Mouse (Mus musculus) left cerebral cortex, postnatal 14 days (tissue): ENCODE data around the gene Olfr601. TPM values are rescaled to one million over a fixed set of nuclear protein-coding genes. Genes with fewer than 3 reads are reported as not detected.
"Not testable (repeated sequence)": the region's sequence is repeated elsewhere in the genome, so short reads cannot be mapped to it uniquely, and the experiment has no call there.

Experiments
- DNase-seq, 2 experiments: peaks; one replicate each; pipeline ENCODE4 v3.0.0; 2021 to 2022; ENCODE audit warnings: low spot score in 2 of 2, mixed read lengths in 1 of 2
- intact Hi-C: fragments of 180-260 bp; cut with DNase I; formaldehyde crosslinking; loops from one replicate; pipeline ENCODE4 v1.15.1; 2025
- long read RNA-seq, 2 experiments: library from polyadenylated mRNA; stranded (forward); transcript quantifications; one replicate each; pipeline ENCODE4 v2.0.0; 2021
- total RNA-seq, 2 experiments: library from RNA; stranded (reverse); gene quantifications; 2 replicates each; pipeline ENCODE4 v1.2.3; 2021

Gene Olfr601
- total RNA-seq: not detected
- long read RNA-seq, experiment 1: 0 reads
- long read RNA-seq, experiment 2: 0 reads

DNA sequence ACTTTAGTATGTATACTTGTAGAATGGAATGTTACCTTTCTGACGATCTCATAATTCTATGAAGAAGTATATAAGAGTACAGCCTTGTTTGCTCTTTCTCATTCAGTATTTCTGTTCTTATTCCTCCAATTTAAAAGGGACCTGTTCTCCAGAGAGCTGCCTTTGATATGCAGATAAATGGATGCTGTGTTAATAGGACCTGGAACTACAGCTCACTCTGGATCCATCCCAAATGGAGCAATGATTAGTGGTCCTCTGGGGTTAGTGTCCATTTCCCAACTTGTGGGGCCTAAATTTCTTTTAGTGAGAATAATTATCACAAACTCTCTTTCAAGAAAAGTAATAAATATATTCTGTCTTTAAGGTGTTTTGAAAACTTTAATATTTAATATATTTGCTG lies at the start of gene Olfr601:
TSS of gene Olfr601 (minus strand) at position 101 of the 400 bp plus-strand sequence.
- intact Hi-C loops: no loop called here
- DNase-seq: no peak

GRCm38 (mm10) chr7:103406521-103407055 lies 44.1 kb upstream of the Olfr601 start:
- intact Hi-C loops, DNase-seq: not testable (repeated sequence)

- intact Hi-C loops: no loop called here
- DNase-seq: no peak
Measured at GRCm38 (mm10) chr7:103398981-103399380, 36.5 kb upstream of the Olfr601 start.

DNA sequence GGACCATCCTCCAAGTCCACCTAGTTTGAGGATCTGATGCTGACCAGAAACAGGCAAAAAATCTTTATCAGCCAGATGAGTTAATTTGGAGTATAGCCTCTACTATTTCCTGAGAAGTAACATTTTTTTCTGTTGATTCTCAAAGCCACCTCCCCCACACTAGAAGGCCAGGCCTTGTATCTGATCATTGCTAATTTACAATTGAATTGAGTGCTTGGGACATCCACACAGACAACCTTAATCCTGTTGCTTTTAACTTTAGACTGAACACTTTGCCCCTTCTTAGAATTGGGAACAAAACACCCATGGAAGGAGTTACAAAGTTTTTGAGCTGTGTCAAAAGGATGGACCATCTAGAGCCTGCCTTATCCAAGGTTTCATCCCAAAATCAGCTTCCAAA lies 35.3 kb upstream of the Olfr601 start:
- no peak for DNase-seq
- intact Hi-C loops: no loop called here

DNA sequence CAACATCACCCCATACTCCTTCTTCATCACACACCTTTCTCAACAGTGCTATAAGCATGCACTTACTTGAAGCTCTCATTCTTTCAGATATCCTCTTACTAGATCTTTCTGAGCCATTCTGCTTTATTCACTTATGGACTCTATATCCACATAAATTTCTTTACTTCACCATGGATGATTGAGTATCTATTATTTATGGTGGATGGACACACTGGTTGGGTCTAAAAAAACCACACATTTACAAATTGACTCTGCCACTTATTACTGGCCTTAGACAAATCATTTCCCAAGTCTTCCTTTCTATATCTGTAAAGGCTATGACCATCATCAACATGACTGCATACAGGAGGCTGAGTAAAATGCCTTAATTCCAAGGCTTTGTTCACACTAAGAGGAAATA lies 23.6 kb upstream of the Olfr601 start, which contains the start of gene Olfr603:
TSS of gene Olfr603 (minus strand) at position 101 of the 400 bp plus-strand sequence.
- intact Hi-C loops: no loop called here
- DNase-seq: no peak

GRCm38 (mm10) chr7:103349569-103349968 lies 12.9 kb downstream of the Olfr601 start, which contains the start of gene Olfr600:
Gene Olfr600, minus strand, starts transcription at chr7:103349669.
- no peak for DNase-seq
- intact Hi-C loops: no loop called here

DNA sequence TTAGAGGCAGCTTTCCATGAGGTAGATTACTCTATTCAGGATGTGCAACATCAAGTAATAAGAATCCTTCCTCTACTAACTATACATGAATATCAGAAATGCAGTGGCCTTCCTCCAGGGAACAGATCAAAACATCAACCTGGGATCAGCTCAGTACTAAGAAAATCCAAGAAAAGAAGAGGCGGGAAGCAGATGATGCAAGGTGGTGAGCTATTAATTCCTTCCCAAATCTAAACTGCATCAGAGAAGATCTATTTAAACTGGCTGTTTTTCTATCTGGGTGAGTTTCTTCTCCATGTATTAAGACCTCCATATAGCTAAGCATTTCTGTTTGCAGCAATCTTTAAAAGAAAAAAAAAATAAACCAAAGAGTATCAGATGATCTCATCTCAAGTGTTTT lies 26.8 kb downstream of the Olfr601 start, which contains the start of gene Olfr599:
TSS of gene Olfr599 (plus strand) at position 301 of the 400 bp plus-strand sequence.
- no peak for DNase-seq
- intact Hi-C loops: no loop called here

GRCm38 (mm10) chr7:103323268-103323667 lies 39.2 kb downstream of the Olfr601 start, which contains the start of gene Olfr598:
Gene Olfr598, plus strand, starts transcription at chr7:103323568.
- no peak for DNase-seq
- intact Hi-C loops: no loop called here

- intact Hi-C loops, DNase-seq: not testable (repeated sequence)
Measured at GRCm38 (mm10) chr7:103316015-103316414, 46.4 kb downstream of the Olfr601 start, which contains the start of gene Olfr597. Gene Olfr597, plus strand, starts transcription at chr7:103316315.

Other genes with a start within 250 kb of the Olfr601 start
- not detected for gene Olfr586, start 237.0 kb downstream of the Olfr601 start, total RNA-seq
- not detected for gene Olfr588-ps1, start 221.8 kb downstream of the Olfr601 start, total RNA-seq
- gene Olfr589, start 206.3 kb downstream of the Olfr601 start, total RNA-seq: not detected
- not detected for gene Olfr591, start 184.3 kb downstream of the Olfr601 start, total RNA-seq
- gene Olfr592, start 177.9 kb downstream of the Olfr601 start, total RNA-seq: not detected
- gene Olfr593, start 150.8 kb downstream of the Olfr601 start, total RNA-seq: not detected
- gene Olfr594, start 145.7 kb downstream of the Olfr601 start, total RNA-seq: not detected
- gene Usp17ld, start 110.2 kb downstream of the Olfr601 start, total RNA-seq: not detected
- gene Olfr596, start 57.0 kb downstream of the Olfr601 start, total RNA-seq: not detected
- gene Olfr597, start 46.3 kb downstream of the Olfr601 start, total RNA-seq: not detected
- not detected for gene Olfr598, start 39.1 kb downstream of the Olfr601 start, total RNA-seq
- gene Olfr599, start 26.7 kb downstream of the Olfr601 start, total RNA-seq: not detected
- not detected for gene Olfr600, start 13.0 kb downstream of the Olfr601 start, total RNA-seq
- not detected for gene Olfr603, start 23.5 kb upstream of the Olfr601 start, total RNA-seq
- not detected for gene Usp17lc, start 52.4 kb upstream of the Olfr601 start, total RNA-seq
- gene Olfr605, start 82.8 kb upstream of the Olfr601 start, total RNA-seq: not detected
- gene Olfr606, start 86.4 kb upstream of the Olfr601 start, total RNA-seq: not detected
- not detected for gene Olfr607, start 101.5 kb upstream of the Olfr601 start, total RNA-seq
- not detected for gene Olfr608, start 107.2 kb upstream of the Olfr601 start, total RNA-seq
- not detected for gene Olfr609, start 135.4 kb upstream of the Olfr601 start, total RNA-seq
- not detected for gene Olfr610, start 149.5 kb upstream of the Olfr601 start, total RNA-seq
- gene Olfr611, start 158.2 kb upstream of the Olfr601 start, total RNA-seq: not detected
- not detected for gene Olfr612, start 180.1 kb upstream of the Olfr601 start, total RNA-seq
- not detected for gene Olfr613, start 185.4 kb upstream of the Olfr601 start, total RNA-seq
- not detected for gene Olfr615, start 193.4 kb upstream of the Olfr601 start, total RNA-seq
- not detected for gene Olfr616, start 206.5 kb upstream of the Olfr601 start, total RNA-seq
- gene Olfr617, start 210.4 kb upstream of the Olfr601 start, total RNA-seq: not detected
- not detected for gene Olfr618, start 227.4 kb upstream of the Olfr601 start, total RNA-seq
- gene Olfr619, start 237.9 kb upstream of the Olfr601 start, total RNA-seq: not detected
- not detected for gene Olfr620, start 249.9 kb upstream of the Olfr601 start, total RNA-seq